Mouse (Mus musculus): ENCODE results near the gene Sec1. TPM values are rescaled to one million over a fixed set of nuclear protein-coding genes. Genes with fewer than 3 reads are reported as not detected.

Sec1 gene
- polyA plus RNA-seq, 1 experiment, result 0.41 TPM

- no peaks in the 10 kb centered on the region for H3K36me3 ChIP-seq (ENCODE audit: control insufficient read depth, insufficient read depth)
- H3K27me3 ChIP-seq (ENCODE audit: control insufficient read depth, insufficient read depth, insufficient read length), result no peaks in the 10 kb centered on the region
- no peak overlapping the region for H3K4me2 ChIP-seq (ENCODE audit: low read depth)
- H3ac ChIP-seq (ENCODE audit: control insufficient read depth, insufficient read length), result no peak overlapping the region
- no peak overlapping the region for H3K4me3 ChIP-seq
- H3K79me2 ChIP-seq (ENCODE audit: control insufficient read depth, insufficient read depth), result no peaks in the 10 kb centered on the region
- TF ChIP-seq E2F4 (IDR thresholded peaks at IDR 0.05; ENCODE audit: insufficient read depth), result no peak
- no peak for TF ChIP-seq MAX (IDR thresholded peaks at IDR 0.05; ENCODE audit: low read depth)
- no peak for TF ChIP-seq CEBPB (IDR thresholded peaks at IDR 0.05; ENCODE audit: insufficient read depth, poor library complexity, severe bottlenecking)
- TF ChIP-seq TCF3 (IDR thresholded peaks at IDR 0.05; ENCODE audit: insufficient read length, low read depth), result no peak
- TF ChIP-seq SRF (IDR thresholded peaks at IDR 0.05; ENCODE audit: control insufficient read depth, insufficient read length, low read depth), result no peak
- TF ChIP-seq USF1 (IDR thresholded peaks at IDR 0.05; ENCODE audit: low read depth), result no peak
- no peak for TF ChIP-seq MYOG (IDR thresholded peaks at IDR 0.05; ENCODE audit: control insufficient read depth in 1 of 3, insufficient read depth in 1 of 3, insufficient read length in 2 of 3, low read depth in 2 of 3)
- TF ChIP-seq POLR2AphosphoS2 (IDR thresholded peaks at IDR 0.05; ENCODE audit: insufficient read length, low read depth), result no peak
- no peak for TF ChIP-seq TCF12 (IDR thresholded peaks at IDR 0.05; ENCODE audit: insufficient read depth, poor library complexity, severe bottlenecking)
- TF ChIP-seq POLR2A (IDR thresholded peaks at IDR 0.05; ENCODE audit: insufficient read length, low read depth), result no peak
- TF ChIP-seq REST (IDR thresholded peaks at IDR 0.05; ENCODE audit: insufficient read depth, insufficient read length), result no peak
- TF ChIP-seq MYOD1 (IDR thresholded peaks at IDR 0.05; ENCODE audit: control insufficient read depth in 1 of 3, insufficient read length in 2 of 3, low read depth in 2 of 3), result no peak
These were observed 15.7 kb downstream of the Sec1 start for GRCm38 (mm10) chr7:45678513-45678912.

GRCm38 (mm10) chr7:45677627-45678295, 16.4 kb downstream of the Sec1 start:
- Histone ChIP-seq H3ac (ENCODE audit: control insufficient read depth, insufficient read length) (no peak overlapping the region), H3K79me2 (ENCODE audit: control insufficient read depth, insufficient read depth) (no peaks in the 10 kb centered on the region), H3K4me3 (no peak overlapping the region), H3K27me3 (ENCODE audit: control insufficient read depth, insufficient read depth, insufficient read length) (no peaks in the 10 kb centered on the region), H3K36me3 (ENCODE audit: control insufficient read depth, insufficient read depth) (no peaks in the 10 kb centered on the region), H3K4me2 (ENCODE audit: low read depth) (no peak overlapping the region)
- TF ChIP-seq CEBPB (IDR thresholded peaks at IDR 0.05; ENCODE audit: insufficient read depth, poor library complexity, severe bottlenecking) (no peak), MYOD1 (IDR thresholded peaks at IDR 0.05; ENCODE audit: control insufficient read depth in 1 of 3, insufficient read length in 2 of 3, low read depth in 2 of 3) (no peak), MAX (IDR thresholded peaks at IDR 0.05; ENCODE audit: low read depth) (no peak), POLR2AphosphoS2 (IDR thresholded peaks at IDR 0.05; ENCODE audit: insufficient read length, low read depth) (no peak), SRF (IDR thresholded peaks at IDR 0.05; ENCODE audit: control insufficient read depth, insufficient read length, low read depth) (no peak), REST (IDR thresholded peaks at IDR 0.05; ENCODE audit: insufficient read depth, insufficient read length) (no peak), TCF3 (IDR thresholded peaks at IDR 0.05; ENCODE audit: insufficient read length, low read depth) (no peak), TCF12 (IDR thresholded peaks at IDR 0.05; ENCODE audit: insufficient read depth, poor library complexity, severe bottlenecking) (no peak), USF1 (IDR thresholded peaks at IDR 0.05; ENCODE audit: low read depth) (no peak), POLR2A (IDR thresholded peaks at IDR 0.05; ENCODE audit: insufficient read length, low read depth) (no peak), E2F4 (IDR thresholded peaks at IDR 0.05; ENCODE audit: insufficient read depth) (no peak), MYOG (IDR thresholded peaks at IDR 0.05; ENCODE audit: control insufficient read depth in 1 of 3, insufficient read depth in 1 of 3, insufficient read length in 2 of 3, low read depth in 2 of 3) (no peak)

GRCm38 (mm10) chr7:45668921-45669320, 25.3 kb downstream of the Sec1 start:
- TF ChIP-seq POLR2AphosphoS2 (IDR thresholded peaks at IDR 0.05; ENCODE audit: insufficient read length, low read depth) (no peak), SRF (IDR thresholded peaks at IDR 0.05; ENCODE audit: control insufficient read depth, insufficient read length, low read depth) (no peak), CEBPB (IDR thresholded peaks at IDR 0.05; ENCODE audit: insufficient read depth, poor library complexity, severe bottlenecking) (no peak), TCF3 (IDR thresholded peaks at IDR 0.05; ENCODE audit: insufficient read length, low read depth) (no peak)
- Histone ChIP-seq H3K4me3 (no peak overlapping the region), H3ac (ENCODE audit: control insufficient read depth, insufficient read length) (no peak overlapping the region), H3K27me3 (ENCODE audit: control insufficient read depth, insufficient read depth, insufficient read length) (no peaks in the 10 kb centered on the region), H3K79me2 (ENCODE audit: control insufficient read depth, insufficient read depth) (no peaks in the 10 kb centered on the region), H3K36me3 (ENCODE audit: control insufficient read depth, insufficient read depth) (no peaks in the 10 kb centered on the region), H3K4me2 (ENCODE audit: low read depth) (no peak overlapping the region)

GRCm38 (mm10) chr7:45667761-45668160, 26.4 kb downstream of the Sec1 start:
- Histone ChIP-seq H3ac (ENCODE audit: control insufficient read depth, insufficient read length) (no peak overlapping the region), H3K4me2 (ENCODE audit: low read depth) (no peak overlapping the region)
- TF ChIP-seq MYOG (IDR thresholded peaks at IDR 0.05; ENCODE audit: control insufficient read depth in 1 of 3, insufficient read depth in 1 of 3, insufficient read length in 2 of 3, low read depth in 2 of 3), result peak in 2 of 3 experiments; percentile 13 to 22
- no peak for TF ChIP-seq SRF (IDR thresholded peaks at IDR 0.05; ENCODE audit: control insufficient read depth, insufficient read length, low read depth)
- no peak for TF ChIP-seq TCF12 (IDR thresholded peaks at IDR 0.05; ENCODE audit: insufficient read depth, poor library complexity, severe bottlenecking)
- TF ChIP-seq MYOD1 (IDR thresholded peaks at IDR 0.05; ENCODE audit: control insufficient read depth in 1 of 3, insufficient read length in 2 of 3, low read depth in 2 of 3), result peak in 2 of 3 experiments; percentile 57 to 64
- no peak for TF ChIP-seq POLR2AphosphoS2 (IDR thresholded peaks at IDR 0.05; ENCODE audit: insufficient read length, low read depth)

GRCm38 (mm10) chr7:45666161-45666560, 28.0 kb downstream of the Sec1 start, which contains the start of gene Fut2:
Gene Fut2, minus strand, starts transcription at chr7:45666394.
- Histone ChIP-seq H3K36me3 (ENCODE audit: control insufficient read depth, insufficient read depth) (no peaks in the 10 kb centered on the region), H3K79me2 (ENCODE audit: control insufficient read depth, insufficient read depth) (no peaks in the 10 kb centered on the region), H3K4me3 (no peak within 1 kb of the TSS), H3K4me2 (ENCODE audit: low read depth) (no peak within 1 kb of the TSS), H3K27me3 (ENCODE audit: control insufficient read depth, insufficient read depth, insufficient read length) (no peaks in the 10 kb centered on the region), H3ac (ENCODE audit: control insufficient read depth, insufficient read length) (no peak within 1 kb of the TSS)
- no peak for TF ChIP-seq MYOG (IDR thresholded peaks at IDR 0.05; ENCODE audit: control insufficient read depth in 1 of 3, insufficient read depth in 1 of 3, insufficient read length in 2 of 3, low read depth in 2 of 3)
- no peak for TF ChIP-seq MAX (IDR thresholded peaks at IDR 0.05; ENCODE audit: low read depth)
- no peak for TF ChIP-seq REST (IDR thresholded peaks at IDR 0.05; ENCODE audit: insufficient read depth, insufficient read length)
- no peak for TF ChIP-seq TCF3 (IDR thresholded peaks at IDR 0.05; ENCODE audit: insufficient read length, low read depth)
- TF ChIP-seq MYOD1 (IDR thresholded peaks at IDR 0.05; ENCODE audit: control insufficient read depth in 1 of 3, insufficient read length in 2 of 3, low read depth in 2 of 3), result no peak
- TF ChIP-seq POLR2A (IDR thresholded peaks at IDR 0.05; ENCODE audit: insufficient read length, low read depth), result no peak
- no peak for TF ChIP-seq POLR2AphosphoS2 (IDR thresholded peaks at IDR 0.05; ENCODE audit: insufficient read length, low read depth)
- no peak for TF ChIP-seq TCF12 (IDR thresholded peaks at IDR 0.05; ENCODE audit: insufficient read depth, poor library complexity, severe bottlenecking)
- no peak for TF ChIP-seq USF1 (IDR thresholded peaks at IDR 0.05; ENCODE audit: low read depth)
- TF ChIP-seq E2F4 (IDR thresholded peaks at IDR 0.05; ENCODE audit: insufficient read depth), result no peak
- no peak for TF ChIP-seq SRF (IDR thresholded peaks at IDR 0.05; ENCODE audit: control insufficient read depth, insufficient read length, low read depth)
- no peak for TF ChIP-seq CEBPB (IDR thresholded peaks at IDR 0.05; ENCODE audit: insufficient read depth, poor library complexity, severe bottlenecking)

More at GRCm38 (mm10) chr7:45667761-45668160, 26.4 kb downstream of the Sec1 start:
- Histone ChIP-seq H3K4me3 (no peak overlapping the region), H3K27me3 (ENCODE audit: control insufficient read depth, insufficient read depth, insufficient read length) (no peaks in the 10 kb centered on the region), H3K79me2 (ENCODE audit: control insufficient read depth, insufficient read depth) (no peaks in the 10 kb centered on the region), H3K36me3 (ENCODE audit: control insufficient read depth, insufficient read depth) (no peaks in the 10 kb centered on the region)

Data from myocyte (in vitro differentiated cells).